Mouse (Mus musculus): ENCODE measurements around the gene BC030870. TPM values are rescaled to one million over a fixed set of nuclear protein-coding genes. Genes with fewer than 3 reads are reported as not detected.

BC030870 gene
- polyA plus RNA-seq, 1 experiment from 2014 or later: 0.42 TPM

- Histone ChIP-seq H3K9me3 (no peaks in the 10 kb centered on the region), H3K27me3 (no peaks in the 10 kb centered on the region), H3K4me3 (no peak overlapping the region), H3K4me1 (no peaks in the 10 kb centered on the region), H3K36me3 (no peaks in the 10 kb centered on the region), H3K4me2 (replicated peaks) (no peak overlapping the region), H3K27ac (no peak overlapping the region), H3K9ac (no peak overlapping the region)
- no peak for ATAC-seq (ENCODE audit: insufficient number of reproducible peaks, insufficient read depth, low FRiP score, low TSS enrichment)
- 93% methylated on average over 25 of the region's 25 CpGs for WGBS
These were observed 21.2 kb downstream of the BC030870 start for GRCm38 (mm10) chr8:65107936-65108718.

- ATAC-seq (ENCODE audit: insufficient number of reproducible peaks, insufficient read depth, low FRiP score, low TSS enrichment): no peak
- no peak overlapping the region for H3K4me3 ChIP-seq
- H3K9me3 ChIP-seq: no peaks in the 10 kb centered on the region
- WGBS: 76% methylated on average over 4 of the region's 4 CpGs
- no peaks in the 10 kb centered on the region for H3K36me3 ChIP-seq
- H3K27me3 ChIP-seq: no peaks in the 10 kb centered on the region
- no peak overlapping the region for H3K9ac ChIP-seq
- H3K27ac ChIP-seq: no peak overlapping the region
- H3K4me1 ChIP-seq: no peaks in the 10 kb centered on the region
- H3K4me2 ChIP-seq (replicated peaks): no peak overlapping the region
These were observed 25.3 kb downstream of the BC030870 start for GRCm38 (mm10) chr8:65104041-65104440.

- ATAC-seq (ENCODE audit: insufficient number of reproducible peaks, insufficient read depth, low FRiP score, low TSS enrichment): no peak
- Histone ChIP-seq H3K9me3 (no peaks in the 10 kb centered on the region), H3K9ac (no peak overlapping the region), H3K4me2 (replicated peaks) (no peak overlapping the region), H3K4me3 (no peak overlapping the region), H3K27me3 (no peaks in the 10 kb centered on the region), H3K27ac (no peak overlapping the region), H3K4me1 (no peaks in the 10 kb centered on the region), H3K36me3 (no peaks in the 10 kb centered on the region)
- WGBS: 89% methylated on average over 7 of the region's 7 CpGs
These were observed 25.7 kb downstream of the BC030870 start for GRCm38 (mm10) chr8:65103632-65104031.

GRCm38 (mm10) chr8:65099735-65100134 is 29.6 kb downstream of the BC030870 start:
- Histone ChIP-seq H3K4me3 (no peak overlapping the region), H3K4me1 (no peaks in the 10 kb centered on the region), H3K9ac (no peak overlapping the region), H3K27ac (no peak overlapping the region), H3K36me3 (no peaks in the 10 kb centered on the region), H3K27me3 (no peaks in the 10 kb centered on the region), H3K9me3 (no peaks in the 10 kb centered on the region), H3K4me2 (replicated peaks) (no peak overlapping the region)
- 55% methylated on average over 3 of the region's 3 CpGs for WGBS
- ATAC-seq (ENCODE audit: insufficient number of reproducible peaks, insufficient read depth, low FRiP score, low TSS enrichment): no peak

- Histone ChIP-seq H3K36me3 (no peaks in the 10 kb centered on the region), H3K9ac (no peak overlapping the region), H3K27me3 (no peaks in the 10 kb centered on the region), H3K27ac (no peak overlapping the region), H3K9me3 (no peaks in the 10 kb centered on the region), H3K4me3 (no peak overlapping the region), H3K4me1 (no peaks in the 10 kb centered on the region), H3K4me2 (replicated peaks) (no peak overlapping the region)
- 80% methylated on average over 7 of the region's 7 CpGs for WGBS
- ATAC-seq (ENCODE audit: insufficient number of reproducible peaks, insufficient read depth, low FRiP score, low TSS enrichment): no peak
These were observed 31.5 kb downstream of the BC030870 start for GRCm38 (mm10) chr8:65097760-65098415.

DNA sequence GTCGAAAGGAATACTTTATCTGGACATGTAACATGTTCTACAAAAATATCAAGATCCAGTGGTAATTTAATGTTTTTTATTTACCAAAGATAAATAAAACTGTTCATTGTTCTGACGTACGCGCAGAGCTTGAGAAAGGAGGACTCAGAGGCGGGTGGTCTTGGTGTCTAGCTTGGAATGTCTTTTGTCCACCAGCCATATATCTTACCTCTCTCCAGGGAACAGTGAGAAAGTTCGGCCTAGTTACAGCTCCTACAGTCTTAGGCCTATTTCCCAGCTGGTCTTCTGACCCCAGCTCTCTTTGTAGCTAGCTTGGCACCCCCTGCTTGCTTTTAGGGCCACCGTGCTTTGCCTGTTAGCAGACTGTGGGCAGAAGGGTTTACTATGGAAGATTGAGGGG is 39.6 kb downstream of the BC030870 start:
- no peaks in the 10 kb centered on the region for H3K27me3 ChIP-seq
- H3K4me2 ChIP-seq (replicated peaks): no peak overlapping the region
- H3K9ac ChIP-seq: no peak overlapping the region
- no peaks in the 10 kb centered on the region for H3K36me3 ChIP-seq
- no peak for ATAC-seq (ENCODE audit: insufficient number of reproducible peaks, insufficient read depth, low FRiP score, low TSS enrichment)
- no peaks in the 10 kb centered on the region for H3K4me1 ChIP-seq
- no peak overlapping the region for H3K4me3 ChIP-seq
- H3K27ac ChIP-seq: no peak overlapping the region
- no peaks in the 10 kb centered on the region for H3K9me3 ChIP-seq
- WGBS: 88% methylated on average over 7 of the region's 7 CpGs

DNA sequence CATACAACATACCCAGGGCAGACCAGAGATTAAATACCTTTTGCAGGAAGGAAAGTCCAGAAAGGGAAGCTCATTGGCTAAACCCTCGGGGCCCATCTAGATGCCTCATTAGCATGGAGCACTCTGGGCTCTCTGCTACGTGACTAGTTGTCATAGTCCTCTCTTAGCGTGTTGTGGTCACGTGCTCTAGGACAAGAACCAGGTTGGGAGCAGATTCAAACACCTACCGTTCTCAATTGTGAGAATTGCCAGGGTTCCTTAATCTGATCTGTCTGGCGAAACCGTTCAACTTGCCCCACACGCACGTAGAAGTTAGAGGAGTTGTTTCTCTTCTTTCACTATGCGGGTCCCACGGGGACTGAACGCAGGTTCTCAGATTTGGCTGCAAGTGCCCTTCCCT is 41.2 kb downstream of the BC030870 start:
- no peaks in the 10 kb centered on the region for H3K9me3 ChIP-seq
- H3K27ac ChIP-seq: no peak overlapping the region
- H3K4me3 ChIP-seq: no peak overlapping the region
- WGBS: 85% methylated on average over 12 of the region's 12 CpGs
- no peak overlapping the region for H3K4me2 ChIP-seq (replicated peaks)
- no peaks in the 10 kb centered on the region for H3K4me1 ChIP-seq
- H3K27me3 ChIP-seq: no peaks in the 10 kb centered on the region
- no peaks in the 10 kb centered on the region for H3K36me3 ChIP-seq
- no peak for ATAC-seq (ENCODE audit: insufficient number of reproducible peaks, insufficient read depth, low FRiP score, low TSS enrichment)
- H3K9ac ChIP-seq: no peak overlapping the region

DNA sequence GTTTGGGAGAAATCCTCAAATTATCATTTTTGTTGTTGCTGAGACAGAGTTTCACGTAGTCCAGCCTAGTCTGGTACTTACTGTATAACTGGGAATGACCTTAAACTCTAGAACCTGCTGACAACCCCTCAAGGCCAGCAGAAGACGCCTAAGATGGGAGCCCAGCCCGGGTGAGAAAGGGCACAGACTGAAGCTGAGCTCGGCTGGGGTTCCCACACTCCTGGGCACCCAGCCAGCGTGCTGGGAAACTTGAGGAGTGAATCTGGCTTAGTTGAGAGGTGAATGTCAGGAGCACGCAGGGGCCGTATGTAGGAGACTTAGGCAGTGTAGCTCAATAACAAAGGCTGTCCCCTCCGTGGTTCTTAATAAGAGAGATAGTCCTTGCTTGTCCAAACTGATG is 41.7 kb downstream of the BC030870 start:
- no peak overlapping the region for H3K4me3 ChIP-seq
- no peaks in the 10 kb centered on the region for H3K36me3 ChIP-seq
- H3K4me1 ChIP-seq: no peaks in the 10 kb centered on the region
- H3K9ac ChIP-seq: no peak overlapping the region
- H3K9me3 ChIP-seq: no peaks in the 10 kb centered on the region
- 76% methylated on average over 8 of the region's 8 CpGs for WGBS
- no peak overlapping the region for H3K27ac ChIP-seq
- no peak for ATAC-seq (ENCODE audit: insufficient number of reproducible peaks, insufficient read depth, low FRiP score, low TSS enrichment)
- H3K27me3 ChIP-seq: no peaks in the 10 kb centered on the region
- no peak overlapping the region for H3K4me2 ChIP-seq (replicated peaks)

- H3K36me3 ChIP-seq: no peaks in the 10 kb centered on the region
- H3K9ac ChIP-seq: no peak overlapping the region
- WGBS: 78% methylated on average over 2 of the region's 2 CpGs
- no peak overlapping the region for H3K27ac ChIP-seq
- H3K4me2 ChIP-seq (replicated peaks): no peak overlapping the region
- ATAC-seq (ENCODE audit: insufficient number of reproducible peaks, insufficient read depth, low FRiP score, low TSS enrichment): no peak
- H3K4me1 ChIP-seq: no peaks in the 10 kb centered on the region
- H3K4me3 ChIP-seq: no peak overlapping the region
- no peaks in the 10 kb centered on the region for H3K9me3 ChIP-seq
- H3K27me3 ChIP-seq: no peaks in the 10 kb centered on the region
These were observed 43.7 kb downstream of the BC030870 start for GRCm38 (mm10) chr8:65085680-65086079.

- no peak overlapping the region for H3K4me3 ChIP-seq
- WGBS: 78% methylated on average over 9 of the region's 9 CpGs
- no peaks in the 10 kb centered on the region for H3K9me3 ChIP-seq
- H3K36me3 ChIP-seq: no peaks in the 10 kb centered on the region
- H3K4me1 ChIP-seq: no peaks in the 10 kb centered on the region
- H3K27me3 ChIP-seq: no peaks in the 10 kb centered on the region
- H3K27ac ChIP-seq: no peak overlapping the region
- no peak overlapping the region for H3K9ac ChIP-seq
- H3K4me2 ChIP-seq (replicated peaks): no peak overlapping the region
- no peak for ATAC-seq (ENCODE audit: insufficient number of reproducible peaks, insufficient read depth, low FRiP score, low TSS enrichment)
These were observed 48.6 kb downstream of the BC030870 start for GRCm38 (mm10) chr8:65080731-65081130.

- Histone ChIP-seq H3K4me3 (no peak within 1 kb of the TSS), H3K27ac (no peak within 1 kb of the TSS), H3K9me3 (no peaks in the 10 kb centered on the region), H3K4me1 (no peaks in the 10 kb centered on the region), H3K9ac (no peak within 1 kb of the TSS), H3K27me3 (no peaks in the 10 kb centered on the region), H3K36me3 (no peaks in the 10 kb centered on the region), H3K4me2 (replicated peaks) (no peak within 1 kb of the TSS)
- WGBS: 95% methylated on average over 2 of the region's 2 CpGs
- no peak for ATAC-seq (ENCODE audit: insufficient number of reproducible peaks, insufficient read depth, low FRiP score, low TSS enrichment)
These were observed 54.6 kb downstream of the BC030870 start, which contains the start of gene Gm10663 for GRCm38 (mm10) chr8:65074733-65075132. Gene Gm10663 (plus strand): TSS chr8:65075033.

- no peaks in the 10 kb centered on the region for H3K36me3 ChIP-seq
- WGBS: 73% methylated on average over 4 of the region's 4 CpGs
- no peak overlapping the region for H3K9ac ChIP-seq
- no peak overlapping the region for H3K4me2 ChIP-seq (replicated peaks)
- ATAC-seq (ENCODE audit: insufficient number of reproducible peaks, insufficient read depth, low FRiP score, low TSS enrichment): no peak
- H3K27me3 ChIP-seq: no peaks in the 10 kb centered on the region
- no peak overlapping the region for H3K27ac ChIP-seq
- no peak overlapping the region for H3K4me3 ChIP-seq
- H3K9me3 ChIP-seq: no peaks in the 10 kb centered on the region
- no peaks in the 10 kb centered on the region for H3K4me1 ChIP-seq
These were observed 58.4 kb downstream of the BC030870 start for GRCm38 (mm10) chr8:65070996-65071395.

All from embryonic facial prominence, embryonic 12.5 days (tissue).